Mouse (Mus musculus): Measurements from ENCODE around the gene Fkbp15.

Gene Fkbp15

GRCm38 (mm10) chr4:62372818-62373520 is 12.6 kb upstream of the Fkbp15 start:
- DNase-seq (ENCODE audit: low spot score in 2 of 2): no peak

- no peak for DNase-seq (ENCODE audit: low spot score in 2 of 2)
Measured at GRCm38 (mm10) chr4:62372410-62372809, 12.1 kb upstream of the Fkbp15 start.

DNA sequence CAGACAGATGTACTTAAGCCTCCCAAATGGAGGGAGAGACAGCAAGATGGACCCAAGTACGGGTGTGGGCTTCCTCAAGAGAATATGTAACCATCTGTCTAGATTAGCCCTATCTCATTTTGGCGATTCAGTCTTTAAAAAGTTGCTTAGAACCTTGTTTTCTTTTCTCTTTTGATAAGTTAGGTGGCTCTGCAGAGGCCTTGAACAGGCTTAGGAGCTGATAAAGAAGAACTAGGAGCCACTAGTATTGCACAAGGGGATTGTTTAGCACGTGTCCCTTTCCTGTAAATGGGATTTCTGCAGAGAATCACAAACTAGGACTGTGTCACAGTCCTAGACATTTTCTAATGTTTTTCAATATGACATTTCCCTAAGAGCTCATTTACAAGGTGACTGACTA is 8.7 kb upstream of the Fkbp15 start:
- DNase-seq (ENCODE audit: low spot score in 2 of 2): no peak

- DNase-seq (ENCODE audit: low spot score in 2 of 2): no peak
Measured at GRCm38 (mm10) chr4:62367586-62367985, 7.2 kb upstream of the Fkbp15 start.

- no peak for DNase-seq (ENCODE audit: low spot score in 2 of 2)
Measured at GRCm38 (mm10) chr4:62366291-62366690, 5.9 kb upstream of the Fkbp15 start.

- no peak for DNase-seq (ENCODE audit: low spot score in 2 of 2)
Measured at GRCm38 (mm10) chr4:62364299-62364698, 4.0 kb upstream of the Fkbp15 start.

DNA sequence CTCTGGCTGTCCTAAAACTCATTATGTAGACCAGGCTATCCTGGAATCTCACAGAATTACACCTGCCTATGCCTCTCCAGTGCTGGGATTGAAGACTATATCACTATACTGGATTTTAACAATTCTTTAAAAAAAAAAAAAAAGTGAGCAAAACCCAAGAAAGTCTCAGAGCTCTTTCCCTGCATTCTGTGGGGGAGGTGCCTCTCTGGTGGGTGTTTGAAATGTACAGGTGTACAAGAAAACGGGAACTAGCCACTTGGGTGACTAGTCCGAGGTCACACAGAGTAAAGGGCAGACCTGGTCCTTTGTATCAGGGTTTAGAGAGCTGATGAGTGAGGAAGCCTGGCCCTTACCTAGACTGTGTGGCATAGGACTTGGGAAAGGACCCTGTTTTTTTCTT is 2.1 kb upstream of the Fkbp15 start:
- no peak for DNase-seq (ENCODE audit: low spot score in 2 of 2)

- no peak for DNase-seq (ENCODE audit: low spot score in 2 of 2)
Measured at GRCm38 (mm10) chr4:62361997-62362396, 1.6 kb upstream of the Fkbp15 start.

GRCm38 (mm10) chr4:62361571-62361970 is 1.2 kb upstream of the Fkbp15 start:
- no peak for DNase-seq (ENCODE audit: low spot score in 2 of 2)

DNA sequence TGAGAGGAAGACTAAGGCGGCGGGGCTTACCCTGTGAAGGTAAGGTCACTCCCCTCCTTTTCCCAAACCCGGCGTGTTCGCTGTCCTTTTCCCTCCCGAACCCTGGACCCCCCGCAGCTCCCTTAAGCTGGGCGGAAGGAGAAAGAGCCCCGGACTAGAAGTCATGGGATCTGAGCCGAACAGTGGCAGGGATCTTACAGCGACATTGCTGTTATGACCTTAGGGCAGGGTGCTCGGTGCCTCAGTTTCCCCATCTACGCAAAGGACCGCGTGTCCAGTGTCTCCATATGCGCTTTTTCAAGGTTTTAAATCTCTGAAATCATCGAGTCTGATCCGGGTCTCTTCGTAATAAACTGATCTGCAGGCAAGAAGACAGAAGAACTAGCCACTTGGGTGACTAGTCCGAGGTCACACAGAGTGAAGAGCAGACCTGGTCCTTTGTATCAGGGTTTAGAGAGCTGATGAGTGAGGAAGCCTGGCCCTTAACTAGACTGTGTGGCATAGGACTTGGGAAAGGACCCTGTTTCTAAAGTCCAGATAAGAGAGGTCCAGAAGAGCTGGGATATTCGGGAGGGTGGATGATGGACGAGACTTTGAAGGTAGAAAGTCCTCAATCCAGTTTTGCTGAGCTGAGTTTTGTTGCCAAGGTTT is 582 bp upstream of the Fkbp15 start:
- DNase-seq (ENCODE audit: low spot score in 2 of 2): peak; percentile 19 to 23

GRCm38 (mm10) chr4:62359256-62359775 is 1.0 kb downstream of the Fkbp15 start:
- no peak for DNase-seq (ENCODE audit: low spot score in 2 of 2)

DNA sequence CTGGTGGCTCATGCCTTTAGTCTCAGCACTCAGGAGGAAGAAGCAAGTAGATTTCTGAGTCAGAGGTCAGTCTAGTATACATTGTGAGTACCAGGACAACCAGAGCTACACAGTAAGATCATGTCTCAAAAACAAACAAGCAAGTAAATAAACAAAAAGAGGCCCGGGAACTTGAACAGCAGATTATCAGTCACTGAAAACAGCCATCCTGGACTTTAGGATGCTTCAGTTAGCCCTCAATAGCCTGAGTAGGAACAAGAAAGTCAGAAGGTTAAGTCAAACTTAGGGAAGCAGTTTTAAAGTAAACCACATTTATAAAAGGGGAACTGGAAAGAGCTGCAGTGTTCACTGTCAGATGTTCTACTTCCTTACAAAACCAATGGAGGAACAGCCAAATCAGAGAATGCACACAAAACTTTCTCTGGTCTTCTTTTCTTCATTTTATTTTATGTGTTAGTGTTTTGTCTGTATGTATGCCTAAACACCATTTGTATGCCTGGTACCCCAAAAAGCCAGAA is 2.7 kb downstream of the Fkbp15 start:
- no peak for DNase-seq (ENCODE audit: low spot score in 2 of 2)

- no peak for DNase-seq (ENCODE audit: low spot score in 2 of 2)
Measured at GRCm38 (mm10) chr4:62349371-62349770, 11.0 kb downstream of the Fkbp15 start.

DNA sequence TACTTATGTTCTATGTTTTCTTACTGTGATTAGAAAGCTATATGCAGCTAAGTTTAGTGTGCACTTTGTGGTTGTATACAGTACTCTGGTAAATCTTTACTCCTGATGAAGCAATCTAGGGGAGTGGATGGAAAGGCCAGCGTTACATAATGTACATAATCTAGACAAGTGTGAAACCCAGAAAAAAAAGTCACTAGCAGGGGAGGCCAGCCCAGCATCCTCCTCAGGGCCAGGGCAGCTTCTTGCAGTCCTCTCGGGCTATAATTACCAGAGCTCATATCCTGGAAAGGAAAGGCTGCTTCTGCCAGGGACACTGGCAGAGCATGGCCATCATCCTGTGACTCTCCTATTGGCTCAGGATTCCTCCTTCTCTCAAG is 12.0 kb downstream of the Fkbp15 start:
- no peak for DNase-seq (ENCODE audit: low spot score in 2 of 2)

DNA sequence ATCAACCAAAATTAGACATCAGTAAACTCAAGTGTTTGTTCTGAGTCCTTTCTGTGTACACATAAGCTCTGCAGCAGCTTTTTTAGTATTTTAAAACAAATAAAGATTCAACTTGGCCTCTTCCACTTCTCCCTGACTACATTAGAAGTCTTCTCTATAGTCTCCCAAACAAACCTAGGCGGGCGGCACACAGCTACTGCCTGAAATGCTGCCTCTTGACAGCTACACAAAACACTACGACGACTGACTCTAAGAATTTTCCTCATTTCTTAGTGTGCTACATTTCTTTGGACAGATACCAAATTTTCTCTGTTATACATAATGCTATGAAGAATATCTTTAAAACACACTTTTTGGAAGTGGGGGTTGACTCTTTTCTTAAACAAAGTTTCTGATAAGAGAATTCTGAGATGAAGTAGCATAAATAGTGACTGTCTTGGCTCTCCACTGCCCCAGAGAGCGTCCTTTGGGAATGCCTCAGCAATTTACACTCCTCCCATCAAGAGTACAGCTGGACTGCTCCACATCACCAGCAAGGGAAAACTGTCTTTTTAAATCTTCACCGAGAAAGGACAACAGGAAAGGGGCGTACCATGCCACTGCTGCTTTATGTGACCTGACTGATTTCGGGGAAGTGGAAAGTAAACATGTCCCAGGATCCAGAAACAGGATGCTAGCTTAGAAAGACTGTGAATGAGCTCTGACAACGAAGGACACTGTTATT is 12.6 kb downstream of the Fkbp15 start:
- DNase-seq (ENCODE audit: low spot score in 2 of 2): no peak

DNA sequence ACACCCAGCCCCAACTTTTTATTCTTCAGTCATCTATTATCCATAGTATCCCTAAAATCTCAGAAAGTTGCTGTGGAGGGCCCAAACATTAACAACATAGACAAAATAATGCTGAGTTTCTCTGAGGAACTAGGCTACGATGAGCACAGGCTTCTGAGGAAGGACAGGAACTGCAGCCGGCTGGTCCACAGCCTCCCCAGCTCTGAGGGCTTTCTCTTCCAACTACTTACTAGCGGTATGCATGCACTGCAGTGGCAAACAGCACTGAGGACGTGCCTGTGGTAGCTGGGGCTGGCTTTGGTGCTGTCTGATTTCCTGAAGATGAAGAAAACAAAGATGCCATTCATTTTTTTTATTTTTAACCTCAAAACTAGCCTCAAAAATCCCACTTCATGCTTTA is 14.5 kb downstream of the Fkbp15 start:
- DNase-seq (ENCODE audit: low spot score in 2 of 2): no peak

GRCm38 (mm10) chr4:62344000-62344399 is 16.3 kb downstream of the Fkbp15 start:
- DNase-seq (ENCODE audit: low spot score in 2 of 2): no peak

DNA sequence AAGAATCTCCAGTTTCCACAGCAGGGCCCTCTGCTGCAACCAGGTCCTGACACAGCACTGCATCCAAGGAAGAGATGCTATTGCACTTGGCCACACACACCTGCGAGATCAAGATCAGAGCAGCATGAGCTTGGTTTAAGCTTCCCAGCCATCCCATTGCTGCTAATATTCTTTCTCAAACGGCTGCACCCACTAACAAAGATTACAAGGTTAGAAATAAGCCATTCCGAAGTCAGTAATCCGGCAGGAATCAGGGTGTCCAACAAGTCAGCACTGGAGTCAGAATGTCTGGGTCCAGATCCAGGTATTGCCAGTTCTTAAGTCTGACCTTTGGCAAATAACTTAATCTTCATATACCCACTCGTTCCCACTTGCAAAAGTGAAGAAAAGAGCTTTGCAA is 21.8 kb downstream of the Fkbp15 start:
- no peak for DNase-seq (ENCODE audit: low spot score in 2 of 2)

GRCm38 (mm10) chr4:62331977-62332376 is 28.4 kb downstream of the Fkbp15 start:
- DNase-seq (ENCODE audit: low spot score in 2 of 2): no peak

GRCm38 (mm10) chr4:62328941-62329660 is 31.2 kb downstream of the Fkbp15 start:
- DNase-seq (ENCODE audit: low spot score in 2 of 2): no peak

GRCm38 (mm10) chr4:62326111-62326510 is 34.2 kb downstream of the Fkbp15 start:
- DNase-seq (ENCODE audit: low spot score in 2 of 2): no peak

DNA sequence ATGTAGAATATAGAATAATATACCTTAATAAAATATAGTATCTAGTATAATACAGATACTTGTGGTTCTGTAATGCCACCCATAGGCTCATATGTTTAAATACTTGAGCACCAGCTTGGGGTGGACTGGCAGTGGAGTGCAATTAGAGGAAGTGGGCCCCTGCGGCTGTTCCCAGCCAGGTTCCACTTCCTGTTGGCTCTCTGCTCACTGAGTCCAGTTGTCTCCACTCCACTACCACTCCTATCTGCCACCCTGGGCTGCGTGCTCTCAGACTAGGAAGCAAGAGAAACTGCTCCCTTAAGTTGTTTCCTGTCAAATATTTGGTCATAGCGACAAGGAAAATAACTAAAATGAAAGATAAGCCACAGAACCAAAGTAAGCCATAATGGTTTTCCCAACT is 37.7 kb downstream of the Fkbp15 start:
- DNase-seq (ENCODE audit: low spot score in 2 of 2): peak in 1 of 2 experiments; percentile 27

Measured in spleen, postnatal 10 days (tissue).